Mouse (Mus musculus) embryonic facial prominence, embryonic 11.5 days (tissue): ENCODE measurements at regions not wholly inside any gene's neighbourhood (a gene's known extent, or its start where the extent isn't known, plus 50 kb on each side); places are given as distances from the start of the nearest gene placed in this dataset.

Source experiments
- ATAC-seq: fragments of 200-750 bp; cut with Nextera tagmentation; replicated peaks from 2 replicates; pipeline ENCODE4 v1.8.0; 2017; ENCODE audit warnings: low read depth; ENCODE audit not compliant: insufficient number of reproducible peaks, low FRiP score, low TSS enrichment
- DNase-seq: peaks from one replicate; pipeline ENCODE4 v3.0.0-alpha.2; 2015; ENCODE audit warnings: low spot score
- H3K27ac ChIP-seq: fragments of 300-500 bp; sonication (generic); replicated peaks from 2 replicates; pipeline ENCODE4 v1.5.1; 2014; ENCODE audit warnings: mild to moderate bottlenecking, low read depth, low read length, control low read depth
- H3K27me3 ChIP-seq: fragments of 300-500 bp; sonication (generic); 2 replicates; pipeline ENCODE4 v1.6.1; 2014; ENCODE audit warnings: mild to moderate bottlenecking, low read length, moderate library complexity, mixed read lengths; ENCODE audit not compliant: control insufficient read depth, insufficient read depth
- H3K36me3 ChIP-seq: fragments of 300-500 bp; sonication (generic); replicated peaks from 2 replicates; pipeline ENCODE4 v1.6.1; 2014; ENCODE audit warnings: low read depth, mild to moderate bottlenecking, low read length, moderate library complexity, mixed read lengths; ENCODE audit not compliant: control insufficient read depth, insufficient read depth
- H3K4me1 ChIP-seq: fragments of 300-500 bp; sonication (generic); 2 replicates; pipeline ENCODE4 v1.6.1; 2014; ENCODE audit warnings: low read length, mixed read lengths; ENCODE audit not compliant: control insufficient read depth, insufficient read depth
- H3K4me2 ChIP-seq: fragments of 300-500 bp; sonication (generic); 2 replicates; pipeline ENCODE4 v1.6.1; 2014; ENCODE audit warnings: low read depth, mild to moderate bottlenecking, control low read depth, low read length, moderate library complexity
- H3K4me3 ChIP-seq: fragments of 300-500 bp; sonication (generic); 2 replicates; pipeline ENCODE4 v1.5.1; 2014; ENCODE audit warnings: low read depth, low read length, control low read depth
- H3K9ac ChIP-seq: fragments of 300-500 bp; sonication (generic); replicated peaks from 2 replicates; pipeline ENCODE4 v1.6.1; 2014; ENCODE audit warnings: mild to moderate bottlenecking, control low read depth, low read length
- H3K9me3 ChIP-seq: fragments of 300-500 bp; sonication (generic); replicated peaks from 2 replicates; pipeline ENCODE4 v1.6.1; 2016; ENCODE audit warnings: mild to moderate bottlenecking, low read length, inconsistent platforms, mixed read lengths; ENCODE audit not compliant: control insufficient read depth
- WGBS: fragments of 180-500 bp; shearing (Covaris S2); extraction: QIAGEN DNeasy Blood & Tissue Kit; methylation state at CpG from one replicate; pipeline ENCODE4 v1.1.7; 2014; 5-methylcytosine and 5-hydroxymethylcytosine counted together

DNA sequence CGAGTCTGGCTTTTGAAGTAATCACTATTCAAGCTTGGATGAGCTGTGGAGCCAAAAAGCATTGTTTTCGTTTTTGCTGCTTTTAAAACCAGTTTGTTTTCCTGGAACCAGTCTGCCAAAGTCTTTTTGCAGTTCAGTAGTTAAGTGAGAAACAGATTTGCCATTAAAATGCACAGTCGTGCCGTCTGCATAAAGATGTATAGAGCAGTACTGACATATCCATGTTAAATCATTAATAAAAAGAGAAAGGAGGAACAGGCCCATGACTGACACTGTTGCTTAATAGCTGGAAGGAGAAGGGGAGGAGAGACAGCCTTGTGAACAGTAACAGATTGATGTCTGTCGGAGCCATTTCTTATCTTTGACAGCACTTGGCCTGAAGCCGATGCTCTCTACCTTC is 292.3 kb downstream of the Hsfy2 start:
- H3K4me2 ChIP-seq, result no peak overlapping the region

DNA sequence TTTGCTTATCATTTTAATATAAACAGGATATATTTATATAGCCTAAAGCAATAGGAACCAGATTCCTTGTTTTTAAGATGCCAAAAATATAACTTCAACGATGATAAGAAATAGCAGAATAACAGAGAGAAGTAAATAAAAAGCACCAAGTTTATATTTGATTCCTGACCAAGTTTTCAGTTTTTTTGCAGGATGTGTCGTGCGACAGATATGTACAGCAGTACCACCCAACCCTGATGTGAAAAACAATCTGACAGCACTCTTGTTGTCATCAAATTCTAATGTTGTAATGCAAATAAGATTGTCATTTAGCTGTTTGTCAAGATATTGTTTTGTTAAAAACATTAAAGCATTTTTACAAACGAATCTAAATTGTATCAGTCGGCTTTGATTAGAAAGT is 309.9 kb downstream of the Hsfy2 start:
- no peaks in the 10 kb centered on the region for H3K9me3 ChIP-seq
- WGBS, result 81% methylated on average over 5 of the region's 5 CpGs

More for the DNA sequence above, 292.3 kb downstream of the Hsfy2 start:
- H3K9ac ChIP-seq, result no peak overlapping the region
- H3K36me3 ChIP-seq, result no peaks in the 10 kb centered on the region
- no peak overlapping the region for H3K4me3 ChIP-seq
- ATAC-seq, result no peak
- H3K9me3 ChIP-seq, result no peaks in the 10 kb centered on the region
- no peak for DNase-seq
- H3K4me1 ChIP-seq, result no peaks in the 10 kb centered on the region
- H3K27me3 ChIP-seq, result no peaks in the 10 kb centered on the region
- no peak overlapping the region for H3K27ac ChIP-seq
- 80% methylated on average over 6 of the region's 6 CpGs for WGBS

DNA sequence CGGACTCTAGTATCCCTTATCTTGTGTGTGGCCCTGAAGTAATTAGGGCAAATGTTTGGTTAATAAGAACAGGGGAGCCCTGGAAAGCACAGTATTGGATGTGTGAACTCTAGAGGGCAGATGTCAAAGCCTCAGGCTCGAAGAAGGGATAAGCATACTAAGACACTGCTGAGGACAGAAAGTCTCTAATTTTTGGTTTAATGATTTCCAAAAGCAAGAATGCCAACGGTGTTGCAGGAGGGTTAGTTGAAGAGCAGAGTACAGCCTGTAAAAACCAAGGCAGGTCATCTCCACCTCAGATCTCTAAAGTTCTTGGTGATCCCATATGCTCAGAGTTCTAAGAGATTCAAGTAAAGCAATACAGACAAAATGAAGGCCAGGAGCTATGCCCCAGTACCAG is 328.6 kb downstream of the Hsfy2 start:
- no peaks in the 10 kb centered on the region for H3K4me1 ChIP-seq
- no peak overlapping the region for H3K4me2 ChIP-seq
- H3K27ac ChIP-seq, result no peak overlapping the region
- H3K36me3 ChIP-seq, result no peaks in the 10 kb centered on the region
- WGBS, result 49% methylated on average over 3 of the region's 3 CpGs
- H3K27me3 ChIP-seq, result no peaks in the 10 kb centered on the region
- no peak overlapping the region for H3K4me3 ChIP-seq
- ATAC-seq, result no peak
- H3K9me3 ChIP-seq, result no peaks in the 10 kb centered on the region
- no peak overlapping the region for H3K9ac ChIP-seq
- DNase-seq, result no peak

More for the DNA sequence above, 309.9 kb downstream of the Hsfy2 start:
- ATAC-seq (no peak), DNase-seq (no peak)
- no peaks in the 10 kb centered on the region for H3K36me3 ChIP-seq
- H3K27ac ChIP-seq, result no peak overlapping the region
- no peak overlapping the region for H3K9ac ChIP-seq
- no peaks in the 10 kb centered on the region for H3K27me3 ChIP-seq
- H3K4me3 ChIP-seq, result no peak overlapping the region
- H3K4me2 ChIP-seq, result no peak overlapping the region
- H3K4me1 ChIP-seq, result no peaks in the 10 kb centered on the region

DNA sequence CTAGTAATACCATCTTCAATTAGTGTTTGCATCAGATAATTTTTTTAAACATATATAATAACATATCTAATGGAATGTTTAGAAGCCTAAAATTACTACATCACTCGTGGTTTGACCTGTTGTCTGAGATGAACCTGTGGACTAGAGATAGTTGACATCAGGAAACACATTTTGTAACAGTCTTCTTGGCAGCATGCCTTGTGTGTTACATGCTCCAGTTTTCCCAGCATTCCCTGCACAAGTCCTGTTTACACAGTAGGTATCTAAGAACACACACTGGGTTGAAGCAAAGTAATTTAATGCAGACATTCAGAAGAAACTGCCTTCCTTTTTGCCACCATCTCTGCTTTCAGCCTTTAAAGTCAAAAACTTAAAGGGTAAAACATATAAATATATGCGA is 342.8 kb downstream of the Hsfy2 start:
- Histone ChIP-seq H3K27ac (no peak overlapping the region), H3K4me2 (no peak overlapping the region), H3K27me3 (no peaks in the 10 kb centered on the region), H3K9ac (no peak overlapping the region), H3K36me3 (no peaks in the 10 kb centered on the region), H3K9me3 (no peaks in the 10 kb centered on the region), H3K4me1 (no peaks in the 10 kb centered on the region), H3K4me3 (no peak overlapping the region)
- no peak for ATAC-seq
- WGBS, result 63% methylated on average over 2 of the region's 2 CpGs
- no peak for DNase-seq

- Histone ChIP-seq H3K36me3 (no peaks in the 10 kb centered on the region), H3K4me1 (no peaks in the 10 kb centered on the region), H3K27me3 (no peaks in the 10 kb centered on the region), H3K27ac (no peak overlapping the region), H3K4me3 (no peak overlapping the region), H3K9ac (no peak overlapping the region), H3K9me3 (no peaks in the 10 kb centered on the region), H3K4me2 (no peak overlapping the region)
- DNase-seq (no peak), ATAC-seq (no peak)
- 81% methylated on average over 1 of the region's 1 CpGs for WGBS
Measured at GRCm38 (mm10) chr1:56289748-56290147, 347.5 kb downstream of the Hsfy2 start.

DNA sequence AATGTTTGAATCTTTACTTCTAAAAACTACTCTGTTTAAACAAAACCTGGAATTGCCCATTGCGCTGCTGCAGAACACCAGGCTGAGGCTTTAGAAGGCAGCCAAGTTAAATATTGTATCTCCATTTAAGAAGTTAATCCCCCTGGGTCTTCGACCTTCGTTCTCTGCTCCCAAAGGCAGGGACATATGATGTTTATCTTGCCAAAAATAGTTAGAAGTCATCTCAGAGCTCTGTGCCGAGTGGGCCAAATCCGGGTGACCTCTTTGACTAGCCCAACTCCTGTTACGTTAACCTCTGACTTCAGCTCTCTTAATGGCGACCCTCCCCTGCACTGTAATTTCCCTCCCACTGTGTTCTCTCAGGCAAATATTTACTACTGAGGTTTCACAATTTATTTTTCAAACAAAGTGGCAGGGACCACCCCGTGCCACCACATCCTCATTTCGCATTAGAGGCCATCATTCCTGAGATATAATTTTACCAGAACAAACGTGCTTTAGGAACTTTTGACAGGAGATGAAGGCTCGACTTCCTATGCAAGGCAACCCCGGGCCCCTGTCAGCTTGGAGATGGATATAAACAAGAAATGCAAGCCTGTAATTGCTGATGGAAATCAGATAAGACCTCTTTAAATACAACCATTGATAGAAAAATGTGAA is 350.7 kb downstream of the Hsfy2 start:
- H3K27me3 ChIP-seq, result no peaks in the 10 kb centered on the region
- DNase-seq (peak; percentile 59), ATAC-seq (no peak; the same call in 1 of the 2 replicates)
- WGBS, result 19% methylated on average over 12 of the region's 12 CpGs
- no peak overlapping the region for H3K4me3 ChIP-seq
- H3K4me2 ChIP-seq, result no peak overlapping the region
- H3K36me3 ChIP-seq, result no peaks in the 10 kb centered on the region
- no peaks in the 10 kb centered on the region for H3K4me1 ChIP-seq
- H3K9ac ChIP-seq, result no peak overlapping the region
- no peak overlapping the region for H3K27ac ChIP-seq
- H3K9me3 ChIP-seq, result no peaks in the 10 kb centered on the region

- DNase-seq (no peak), ATAC-seq (no peak)
- Histone ChIP-seq H3K9ac (no peak overlapping the region), H3K4me2 (no peak overlapping the region), H3K9me3 (no peaks in the 10 kb centered on the region), H3K4me3 (no peak overlapping the region), H3K4me1 (no peaks in the 10 kb centered on the region), H3K27ac (no peak overlapping the region), H3K36me3 (no peaks in the 10 kb centered on the region), H3K27me3 (no peaks in the 10 kb centered on the region)
- 59% methylated on average over 2 of the region's 2 CpGs for WGBS
Measured at GRCm38 (mm10) chr1:56261708-56262107, 375.5 kb downstream of the Hsfy2 start.

- Histone ChIP-seq H3K9ac (no peak overlapping the region), H3K9me3 (no peaks in the 10 kb centered on the region), H3K4me3 (no peak overlapping the region), H3K36me3 (no peaks in the 10 kb centered on the region), H3K27me3 (no peaks in the 10 kb centered on the region), H3K4me1 (no peaks in the 10 kb centered on the region), H3K27ac (no peak overlapping the region), H3K4me2 (no peak overlapping the region)
- ATAC-seq (no peak), DNase-seq (no peak)
- WGBS, result 88% methylated on average over 2 of the region's 2 CpGs
Measured at GRCm38 (mm10) chr1:56260759-56261158, 376.5 kb downstream of the Hsfy2 start.
